Mouse (Mus musculus) left cerebral cortex, adult 2 months (tissue): ENCODE data around the gene Gm826. TPM values are rescaled to one million over a fixed set of nuclear protein-coding genes. Genes with fewer than 3 reads are reported as not detected.
A peak's percentile ranks its signal among the peaks of the same experiment; 100 is the strongest.

ENCODE experiments used
- DNase-seq, 2 experiments: peaks; one replicate each; pipeline ENCODE4 v3.0.0; 2021 to 2022; ENCODE audit warnings: low spot score in 2 of 2, mixed read lengths in 1 of 2; ENCODE audit errors: extremely low spot score in 1 of 2
- H3K27ac ChIP-seq: fragments of 200-600 bp; 2 replicates; pipeline ENCODE4 v1.8.1; 2022
- H3K4me3 ChIP-seq: fragments of 200-600 bp; 2 replicates; pipeline ENCODE4 v1.8.1; 2022
- CTCF ChIP-seq: fragments of 200-600 bp; IDR thresholded peaks from 2 replicates; pipeline ENCODE4 v1.8.1; 2022; ENCODE audit warnings: antibody characterized with exemption, mild to moderate bottlenecking, moderate library complexity
- intact Hi-C: fragments of 180-260 bp; cut with DNase I; formaldehyde crosslinking; loops from one replicate; pipeline ENCODE4 v1.15.1; 2025
- total RNA-seq, 2 experiments: library from RNA; stranded (reverse); gene quantifications; 2 replicates each; pipeline ENCODE4 v1.2.3; 2021

The Gm826 gene
- total RNA-seq, 2 experiments from 2014 or later: not detected

- intact Hi-C loops: loop anchor here (5.0 kb wide), 4 partner anchors 208 to 923 kb away; no protein-coding TSS in a partner anchor
- no peak for DNase-seq
- H3K4me3 ChIP-seq: peak overlapping the region; percentile 60
- H3K27ac ChIP-seq: 0 out of 2 replicates have a peak overlapping the region, but pooled peaks have one; percentile 24
- TF ChIP-seq CTCF: no peak
Measured at GRCm38 (mm10) chr2:160365107-160365911, 31.3 kb upstream of the Gm826 start.

GRCm38 (mm10) chr2:160364666-160365065, 30.7 kb upstream of the Gm826 start:
- TF ChIP-seq CTCF: no peak
- no peak for DNase-seq
- H3K4me3 ChIP-seq: peak overlapping the region; percentile 60
- no peak overlapping the region for H3K27ac ChIP-seq
- intact Hi-C loops: loop anchor here (5.0 kb wide), 4 partner anchors 207 to 922 kb away; no protein-coding TSS in a partner anchor

GRCm38 (mm10) chr2:160364128-160364650, 30.2 kb upstream of the Gm826 start:
- H3K27ac ChIP-seq: no peak overlapping the region
- no peak for TF ChIP-seq CTCF
- intact Hi-C loops: no loop called here

GRCm38 (mm10) chr2:160363201-160363600, 29.2 kb upstream of the Gm826 start:
- DNase-seq: no peak
- intact Hi-C loops: no loop called here
- Histone ChIP-seq H3K4me3 (no peak overlapping the region), H3K27ac (no peak overlapping the region)
- no peak for TF ChIP-seq CTCF

More at GRCm38 (mm10) chr2:160364128-160364650, 30.2 kb upstream of the Gm826 start:
- DNase-seq: no peak
- H3K4me3 ChIP-seq: peak overlapping the region; percentile 23

GRCm38 (mm10) chr2:160361442-160362121, 27.6 kb upstream of the Gm826 start:
- Histone ChIP-seq H3K4me3 (no peak overlapping the region), H3K27ac (no peak overlapping the region)
- DNase-seq: no peak
- intact Hi-C loops: no loop called here
- TF ChIP-seq CTCF: no peak

- TF ChIP-seq CTCF: no peak
- no peak overlapping the region for H3K27ac ChIP-seq
- intact Hi-C loops: no loop called here
- no peak for DNase-seq
- H3K4me3 ChIP-seq: no peak overlapping the region
Measured at GRCm38 (mm10) chr2:160360234-160360874, 26.4 kb upstream of the Gm826 start.

GRCm38 (mm10) chr2:160358896-160359295, 24.9 kb upstream of the Gm826 start:
- Histone ChIP-seq H3K4me3 (no peak overlapping the region), H3K27ac (no peak overlapping the region)
- intact Hi-C loops: no loop called here
- no peak for DNase-seq
- TF ChIP-seq CTCF: no peak

- no peak for DNase-seq
- no peak overlapping the region for H3K4me3 ChIP-seq
- TF ChIP-seq CTCF: no peak
- intact Hi-C loops: no loop called here
- H3K27ac ChIP-seq: no peak overlapping the region
Measured at GRCm38 (mm10) chr2:160357442-160357841, 23.5 kb upstream of the Gm826 start.

GRCm38 (mm10) chr2:160356132-160356531, 22.2 kb upstream of the Gm826 start:
- DNase-seq: no peak
- H3K4me3 ChIP-seq: no peak overlapping the region
- no peak overlapping the region for H3K27ac ChIP-seq
- intact Hi-C loops: no loop called here
- TF ChIP-seq CTCF: peak; percentile 57

GRCm38 (mm10) chr2:160354319-160354718, 20.4 kb upstream of the Gm826 start:
- no peak for DNase-seq
- TF ChIP-seq CTCF: peak; percentile 34
- Histone ChIP-seq H3K4me3 (no peak overlapping the region), H3K27ac (no peak overlapping the region)
- intact Hi-C loops: no loop called here

GRCm38 (mm10) chr2:160353581-160353980, 19.6 kb upstream of the Gm826 start:
- DNase-seq: no peak
- intact Hi-C loops: no loop called here
- H3K4me3 ChIP-seq: no peak overlapping the region
- no peak; the same call in 1 of the 2 replicates for TF ChIP-seq CTCF
- no peak overlapping the region for H3K27ac ChIP-seq
